In genomic region chr15:96915544-96915943, GRCm38 (mm10) we compare ENCODE assay signal across 15 mouse cellular contexts.
"Had no signal": no experiment of that assay in that cellular context is flagged by ENCODE, and none has a peak within 500 bp of the region (broad histone marks: within the 10 kb centered on the region; RNA-seq: fewer than 3 reads in every experiment).

No protein-coding gene starts in this region.

- H3K27ac ChIP-seq: kidney, embryonic 15.5 days; left cerebral cortex, adult 2 months; limb, embryonic 15.5 days; liver, embryonic 13.5 days; neural tube, embryonic 15.5 days had no signal

- H3K9me3 ChIP-seq: kidney, embryonic 15.5 days; limb, embryonic 15.5 days; liver, embryonic 13.5 days; neural tube, embryonic 15.5 days had no signal

- H3K4me1 ChIP-seq: kidney, embryonic 15.5 days; limb, embryonic 15.5 days; liver, embryonic 13.5 days; neural tube, embryonic 15.5 days had no signal

- DNase-seq: kidney, postnatal 14 days; liver, embryonic 13.5 days; lung, adult 18-20 months; lung, postnatal 36 days; midbrain, embryonic 14.5 days; right cerebral cortex, adult 18-20 months; right cerebral cortex, postnatal 25 days; thymus, adult 18-20 months; thymus, postnatal 14 days had no signal

- H3K27me3 ChIP-seq: kidney, embryonic 15.5 days; limb, embryonic 15.5 days; liver, embryonic 13.5 days; neural tube, embryonic 15.5 days had no signal

- H3K9ac ChIP-seq: kidney, embryonic 15.5 days; limb, embryonic 15.5 days; liver, embryonic 13.5 days; neural tube, embryonic 15.5 days had no signal

- H3K4me2 ChIP-seq: kidney, embryonic 15.5 days; limb, embryonic 15.5 days; liver, embryonic 13.5 days; neural tube, embryonic 15.5 days had no signal

- H3K36me3 ChIP-seq: kidney, embryonic 15.5 days; limb, embryonic 15.5 days; liver, embryonic 13.5 days; neural tube, embryonic 15.5 days had no signal

- H3K4me3 ChIP-seq: kidney, embryonic 15.5 days; left cerebral cortex, adult 2 months; limb, embryonic 15.5 days; liver, embryonic 13.5 days; myocyte; neural tube, embryonic 15.5 days had no signal

- ATAC-seq: lung, postnatal 0 days had no signal
